Mouse (Mus musculus) heart, embryonic 10.5 days (tissue): Measurements from ENCODE around the gene Isg15. TPM values are rescaled to one million over a fixed set of nuclear protein-coding genes. Genes with fewer than 3 reads are reported as not detected.

ENCODE experiments used
- DNase-seq: peaks from one replicate; pipeline ENCODE4 v3.0.0-alpha.2; 2017; ENCODE audit warnings: low spot score
- H3K27ac ChIP-seq: fragments of 300-500 bp; sonication (generic); 2 replicates; pipeline ENCODE4 v1.5.1; 2016; ENCODE audit warnings: mild to moderate bottlenecking
- H3K27me3 ChIP-seq: fragments of 300-500 bp; sonication (generic); 2 replicates; pipeline ENCODE4 v1.6.1; 2016; ENCODE audit warnings: mild to moderate bottlenecking; ENCODE audit not compliant: poor library complexity, insufficient read depth, severe bottlenecking
- H3K36me3 ChIP-seq: fragments of 300-500 bp; sonication (generic); 2 replicates; pipeline ENCODE4 v1.6.1; 2016; ENCODE audit warnings: mild to moderate bottlenecking, moderate library complexity
- H3K4me1 ChIP-seq: fragments of 300-500 bp; sonication (generic); 2 replicates; pipeline ENCODE4 v1.6.1; 2016; ENCODE audit warnings: mild to moderate bottlenecking
- H3K4me3 ChIP-seq: fragments of 300-500 bp; sonication (generic); 2 replicates; pipeline ENCODE4 v1.5.1; 2016; ENCODE audit warnings: mild to moderate bottlenecking, moderate library complexity
- H3K9me3 ChIP-seq: fragments of 300-500 bp; sonication (generic); 2 replicates; pipeline ENCODE4 v1.6.1; 2016; ENCODE audit warnings: mild to moderate bottlenecking, moderate library complexity
- WGBS: fragments of 180-500 bp; shearing (Covaris S2); methylation state at CpG from one replicate; pipeline ENCODE4 v1.1.7; 2016; 5-methylcytosine and 5-hydroxymethylcytosine counted together
- polyA plus RNA-seq: library from polyadenylated mRNA; unstranded; fragments of >200 nt; fragmentation: Nextera tagmentation; extraction: Ambion mirVana; gene quantifications from 2 replicates; pipeline ENCODE4 v1.2.1, GENCODE M21; 2016

Isg15 gene
- polyA plus RNA-seq, 1 experiment from 2014 or later = not detected

GRCm38 (mm10) chr4:156217838-156218237 lies 17.2 kb upstream of the Isg15 start:
- no peak overlapping the region for H3K4me3 ChIP-seq
- H3K27me3 ChIP-seq = 0 out of 2 replicates have a peak, but pooled peaks cover 7% of the 10 kb centered on the region
- H3K9me3 ChIP-seq = no peaks in the 10 kb centered on the region
- H3K4me1 ChIP-seq = peaks cover 22% of the 10 kb centered on the region
- WGBS = 84% methylated on average over 16 of the region's 16 CpGs
- H3K36me3 ChIP-seq = 0 out of 2 replicates have a peak, but pooled peaks cover 2% of the 10 kb centered on the region
- H3K27ac ChIP-seq = no peak overlapping the region
- no peak for DNase-seq

- 59% methylated on average over 16 of the region's 16 CpGs for WGBS
- Histone ChIP-seq H3K9me3 (no peaks in the 10 kb centered on the region), H3K27ac (peak overlapping the region; percentile 72; the same call in 1 of the 2 replicates), H3K4me3 (no peak overlapping the region), H3K27me3 (0 out of 2 replicates have a peak, but pooled peaks cover 7% of the 10 kb centered on the region), H3K4me1 (peaks cover 22% of the 10 kb centered on the region), H3K36me3 (0 out of 2 replicates have a peak, but pooled peaks cover 2% of the 10 kb centered on the region)
- DNase-seq = no peak
Measured at GRCm38 (mm10) chr4:156217022-156217669, 16.5 kb upstream of the Isg15 start.

GRCm38 (mm10) chr4:156216196-156216595 lies 15.6 kb upstream of the Isg15 start:
- Histone ChIP-seq H3K9me3 (no peaks in the 10 kb centered on the region), H3K36me3 (no peaks in the 10 kb centered on the region), H3K4me1 (peaks cover 22% of the 10 kb centered on the region), H3K27me3 (0 out of 2 replicates have a peak, but pooled peaks cover 7% of the 10 kb centered on the region), H3K4me3 (no peak overlapping the region), H3K27ac (peak overlapping the region; percentile 24)
- DNase-seq = no peak
- 86% methylated on average over 2 of the region's 2 CpGs for WGBS

GRCm38 (mm10) chr4:156215649-156216048 lies 15.0 kb upstream of the Isg15 start, which contains the start of gene Perm1:
TSS of gene Perm1 (plus strand) at chr4:156215868.
- WGBS = 62% methylated on average over 4 of the region's 4 CpGs
- peaks cover 22% of the 10 kb centered on the region for H3K4me1 ChIP-seq
- H3K9me3 ChIP-seq = no peaks in the 10 kb centered on the region
- 0 out of 2 replicates have a peak, but pooled peaks cover 7% of the 10 kb centered on the region for H3K27me3 ChIP-seq
- no peak within 1 kb of the TSS for H3K4me3 ChIP-seq
- no peaks in the 10 kb centered on the region for H3K36me3 ChIP-seq
- peak within 1 kb of the TSS; percentile 72 for H3K27ac ChIP-seq
- no peak for DNase-seq

- WGBS = 89% methylated on average over 13 of the region's 13 CpGs
- Histone ChIP-seq H3K4me1 (peaks cover 22% of the 10 kb centered on the region), H3K9me3 (no peaks in the 10 kb centered on the region)
Measured at GRCm38 (mm10) chr4:156213134-156213533, 12.5 kb upstream of the Isg15 start.

GRCm38 (mm10) chr4:156209963-156210635 lies 9.5 kb upstream of the Isg15 start:
- no peaks in the 10 kb centered on the region for H3K36me3 ChIP-seq
- H3K27me3 ChIP-seq = 0 out of 2 replicates have a peak, but pooled peaks cover 3% of the 10 kb centered on the region
- no peaks in the 10 kb centered on the region for H3K4me1 ChIP-seq
- no peak overlapping the region for H3K4me3 ChIP-seq
- 66% methylated on average over 13 of the region's 13 CpGs for WGBS
- DNase-seq = no peak
- no peaks in the 10 kb centered on the region for H3K9me3 ChIP-seq
- no peak overlapping the region for H3K27ac ChIP-seq

More at GRCm38 (mm10) chr4:156213134-156213533, 12.5 kb upstream of the Isg15 start:
- Histone ChIP-seq H3K4me3 (no peak overlapping the region), H3K27me3 (no peaks in the 10 kb centered on the region), H3K27ac (no peak overlapping the region), H3K36me3 (no peaks in the 10 kb centered on the region)
- no peak for DNase-seq

GRCm38 (mm10) chr4:156208872-156209271 lies 8.3 kb upstream of the Isg15 start:
- H3K27ac ChIP-seq = no peak overlapping the region
- 86% methylated on average over 4 of the region's 4 CpGs for WGBS

GRCm38 (mm10) chr4:156203413-156204131 lies 3.0 kb upstream of the Isg15 start:
- H3K4me3 ChIP-seq = peak overlapping the region; percentile 76
- H3K27ac ChIP-seq = peak overlapping the region; percentile 89
- DNase-seq = peak; percentile 86
- H3K36me3 ChIP-seq = no peaks in the 10 kb centered on the region
- no peaks in the 10 kb centered on the region for H3K9me3 ChIP-seq
- H3K27me3 ChIP-seq = peaks cover 20% of the 10 kb centered on the region
- WGBS = under 1% methylated on average over 49 of the region's 49 CpGs
- H3K4me1 ChIP-seq = peaks cover 22% of the 10 kb centered on the region

More at GRCm38 (mm10) chr4:156208872-156209271, 8.3 kb upstream of the Isg15 start:
- Histone ChIP-seq H3K27me3 (peaks cover 12% of the 10 kb centered on the region), H3K4me1 (peaks cover 7% of the 10 kb centered on the region), H3K36me3 (no peaks in the 10 kb centered on the region), H3K4me3 (no peak overlapping the region), H3K9me3 (no peaks in the 10 kb centered on the region)
- DNase-seq = no peak

- no peaks in the 10 kb centered on the region for H3K9me3 ChIP-seq
- peaks cover 20% of the 10 kb centered on the region for H3K27me3 ChIP-seq
- peak within 1 kb of the TSS; percentile 76 for H3K4me3 ChIP-seq
- H3K27ac ChIP-seq = peak within 1 kb of the TSS; percentile 89
- under 1% methylated on average over 33 of the region's 39 CpGs for WGBS
- DNase-seq = peak; percentile 93
- H3K36me3 ChIP-seq = no peaks in the 10 kb centered on the region
- peaks cover 22% of the 10 kb centered on the region for H3K4me1 ChIP-seq
Measured at GRCm38 (mm10) chr4:156203001-156203412, 2.4 kb upstream of the Isg15 start, which contains the start of gene AW011738. TSS of gene AW011738 (plus strand) at chr4:156203304.

- Histone ChIP-seq H3K27me3 (peaks cover 20% of the 10 kb centered on the region), H3K4me3 (peak overlapping the region; percentile 76), H3K36me3 (no peaks in the 10 kb centered on the region), H3K27ac (peak overlapping the region; percentile 89), H3K9me3 (no peaks in the 10 kb centered on the region), H3K4me1 (peaks cover 22% of the 10 kb centered on the region)
- peak; percentile 89 for DNase-seq
- 15% methylated on average over 12 of the region's 12 CpGs for WGBS
Measured at GRCm38 (mm10) chr4:156202462-156202893, 1.9 kb upstream of the Isg15 start.

- DNase-seq = peak; percentile 97
- Histone ChIP-seq H3K27me3 (no peaks in the 10 kb centered on the region), H3K9me3 (no peaks in the 10 kb centered on the region), H3K36me3 (peaks cover 18% of the 10 kb centered on the region), H3K4me1 (peaks cover 50% of the 10 kb centered on the region), H3K4me3 (peak overlapping the region; percentile 94), H3K27ac (peak overlapping the region; percentile 96)
- under 1% methylated on average over 26 of the region's 26 CpGs for WGBS
Measured at GRCm38 (mm10) chr4:156197829-156198205, 2.8 kb downstream of the Isg15 start.

GRCm38 (mm10) chr4:156197131-156197828 lies 3.3 kb downstream of the Isg15 start, which contains the start of gene Agrn:
TSS of gene Agrn (minus strand) at chr4:156197488.
- no peaks in the 10 kb centered on the region for H3K27me3 ChIP-seq
- peaks cover 50% of the 10 kb centered on the region for H3K4me1 ChIP-seq
- WGBS = 1% methylated on average over 44 of the region's 88 CpGs
- H3K36me3 ChIP-seq = peaks cover 24% of the 10 kb centered on the region
- H3K9me3 ChIP-seq = no peaks in the 10 kb centered on the region
- DNase-seq = peak; percentile 84
- H3K4me3 ChIP-seq = peak within 1 kb of the TSS; percentile 94
- peak within 1 kb of the TSS; percentile 96 for H3K27ac ChIP-seq
